Mouse (Mus musculus): ENCODE results near the gene Cox14. TPM values are rescaled to one million over a fixed set of nuclear protein-coding genes. Genes with fewer than 3 reads are reported as not detected.

Gene Cox14
- polyA plus RNA-seq, 1 experiment, result 50.5 TPM

DNA sequence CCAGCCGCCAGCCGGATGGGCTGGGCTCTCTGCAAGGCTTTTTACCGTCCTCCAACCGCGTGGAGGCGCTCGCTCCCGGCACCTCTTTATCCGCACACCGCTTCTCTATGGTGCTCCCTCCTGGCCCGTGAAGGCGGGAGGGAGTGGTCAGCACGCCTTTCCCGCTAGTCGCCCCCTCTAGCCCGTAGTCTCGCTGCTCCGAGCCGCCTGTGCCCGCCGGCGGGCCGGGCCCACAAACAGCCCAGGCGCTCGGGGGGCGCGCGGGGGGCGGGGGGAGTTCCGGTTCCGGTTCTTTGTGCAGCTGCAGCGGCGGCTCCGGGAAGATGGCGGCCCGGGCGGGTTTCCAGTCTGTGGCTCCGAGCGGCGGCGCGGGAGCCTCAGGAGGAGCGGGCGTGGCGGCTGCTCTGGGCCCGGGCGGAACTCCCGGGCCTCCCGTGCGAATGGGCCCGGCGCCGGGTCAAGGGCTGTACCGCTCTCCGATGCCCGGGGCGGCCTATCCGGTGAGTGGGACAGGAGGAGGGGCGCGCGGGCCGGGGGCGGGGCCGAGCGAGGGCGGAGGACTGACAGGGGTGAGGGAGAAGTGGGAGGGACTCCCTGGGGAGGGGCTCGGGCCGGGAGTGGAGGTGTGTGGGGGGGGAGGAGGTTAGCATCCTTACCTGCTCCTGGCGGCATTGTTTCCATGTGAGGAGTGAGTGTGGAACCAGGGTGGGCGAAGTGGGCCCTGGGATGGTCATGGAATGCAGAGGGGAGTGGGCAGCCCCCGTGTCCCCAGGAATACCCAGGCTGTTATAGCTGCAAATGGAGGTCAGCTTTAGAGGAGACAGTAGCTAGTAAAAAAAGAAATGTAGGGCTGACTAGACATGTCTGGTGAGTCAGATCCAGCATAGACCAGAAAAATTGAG is 23.2 kb upstream of the Cox14 start, which contains the start of gene Smarcd1:
Gene Smarcd1, plus strand, starts transcription at position 131 of the 902 bp plus-strand sequence.
- Histone ChIP-seq H3K36me3 (ENCODE audit: control insufficient read depth, insufficient read depth, low read length) (peaks cover 3% of the 10 kb centered on the region), H3K27me3 (ENCODE audit: control insufficient read depth, insufficient read depth, low read length) (no peaks in the 10 kb centered on the region), H3K4me3 (ENCODE audit: control insufficient read depth, low read depth, low read length) (peak within 1 kb of the TSS; percentile 88), H3K27ac (ENCODE audit: control insufficient read depth, insufficient read depth, low read depth, low read length) (peak within 1 kb of the TSS; percentile 72), H3K4me1 (ENCODE audit: control insufficient read depth, insufficient read depth, low read length) (peaks cover 14% of the 10 kb centered on the region)
- TF ChIP-seq POLR2A (IDR thresholded peaks at IDR 0.05; ENCODE audit: control insufficient read depth, low read depth, low read length), result peak; percentile 43
- TF ChIP-seq CTCF (IDR thresholded peaks at IDR 0.05; ENCODE audit: control insufficient read depth, insufficient read depth, insufficient replicate concordance, low read depth, low read length), result peak; percentile 92; the same call in 1 of the 2 replicates

DNA sequence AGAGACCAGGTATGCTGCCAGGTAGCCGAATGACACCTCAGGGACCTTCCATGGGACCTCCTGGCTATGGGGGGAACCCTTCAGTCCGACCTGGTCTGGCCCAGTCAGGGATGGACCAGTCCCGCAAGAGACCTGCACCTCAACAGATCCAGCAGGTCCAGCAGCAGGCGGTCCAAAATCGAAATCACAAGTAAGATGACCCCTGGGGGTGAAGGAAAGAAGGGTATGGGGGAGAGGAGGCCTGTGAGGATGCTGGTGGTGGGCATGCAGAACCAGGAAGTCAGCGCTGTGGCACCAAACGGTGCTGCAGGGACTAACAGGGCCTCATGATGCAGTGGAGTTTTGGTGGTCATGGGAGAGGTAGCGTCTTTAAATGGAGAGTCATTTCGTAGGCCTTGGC is 22.3 kb upstream of the Cox14 start:
- H3K27ac ChIP-seq (ENCODE audit: control insufficient read depth, insufficient read depth, low read depth, low read length), result no peak overlapping the region
- TF ChIP-seq CTCF (IDR thresholded peaks at IDR 0.05; ENCODE audit: control insufficient read depth, insufficient read depth, insufficient replicate concordance, low read depth, low read length), result no peak
- TF ChIP-seq POLR2A (IDR thresholded peaks at IDR 0.05; ENCODE audit: control insufficient read depth, low read depth, low read length), result no peak
- H3K27me3 ChIP-seq (ENCODE audit: control insufficient read depth, insufficient read depth, low read length), result no peaks in the 10 kb centered on the region
- no peak overlapping the region for H3K4me3 ChIP-seq (ENCODE audit: control insufficient read depth, low read depth, low read length)
- peaks cover 3% of the 10 kb centered on the region for H3K36me3 ChIP-seq (ENCODE audit: control insufficient read depth, insufficient read depth, low read length)
- H3K4me1 ChIP-seq (ENCODE audit: control insufficient read depth, insufficient read depth, low read length), result peaks cover 14% of the 10 kb centered on the region

DNA sequence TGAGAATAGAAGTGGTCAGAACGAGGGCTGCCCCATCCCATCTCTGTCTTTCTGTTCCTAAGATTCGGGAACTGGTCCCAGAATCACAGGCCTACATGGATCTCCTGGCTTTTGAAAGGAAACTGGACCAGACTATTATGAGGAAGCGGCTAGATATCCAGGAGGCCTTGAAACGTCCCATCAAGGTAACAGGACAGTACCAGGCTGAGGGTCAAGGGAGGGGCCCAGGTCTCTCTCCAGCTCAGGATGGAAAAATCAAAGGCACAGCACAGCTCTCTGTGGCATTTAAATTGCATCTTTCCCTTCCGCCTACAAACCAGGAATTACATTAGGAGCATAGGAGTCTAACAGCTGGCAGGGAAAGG is 21.8 kb upstream of the Cox14 start:
- no peak overlapping the region for H3K27ac ChIP-seq (ENCODE audit: control insufficient read depth, insufficient read depth, low read depth, low read length)
- H3K4me3 ChIP-seq (ENCODE audit: control insufficient read depth, low read depth, low read length), result no peak overlapping the region
- peaks cover 14% of the 10 kb centered on the region for H3K4me1 ChIP-seq (ENCODE audit: control insufficient read depth, insufficient read depth, low read length)
- H3K27me3 ChIP-seq (ENCODE audit: control insufficient read depth, insufficient read depth, low read length), result no peaks in the 10 kb centered on the region
- H3K36me3 ChIP-seq (ENCODE audit: control insufficient read depth, insufficient read depth, low read length), result peaks cover 3% of the 10 kb centered on the region
- TF ChIP-seq POLR2A (IDR thresholded peaks at IDR 0.05; ENCODE audit: control insufficient read depth, low read depth, low read length) (no peak), CTCF (IDR thresholded peaks at IDR 0.05; ENCODE audit: control insufficient read depth, insufficient read depth, insufficient replicate concordance, low read depth, low read length) (no peak)

DNA sequence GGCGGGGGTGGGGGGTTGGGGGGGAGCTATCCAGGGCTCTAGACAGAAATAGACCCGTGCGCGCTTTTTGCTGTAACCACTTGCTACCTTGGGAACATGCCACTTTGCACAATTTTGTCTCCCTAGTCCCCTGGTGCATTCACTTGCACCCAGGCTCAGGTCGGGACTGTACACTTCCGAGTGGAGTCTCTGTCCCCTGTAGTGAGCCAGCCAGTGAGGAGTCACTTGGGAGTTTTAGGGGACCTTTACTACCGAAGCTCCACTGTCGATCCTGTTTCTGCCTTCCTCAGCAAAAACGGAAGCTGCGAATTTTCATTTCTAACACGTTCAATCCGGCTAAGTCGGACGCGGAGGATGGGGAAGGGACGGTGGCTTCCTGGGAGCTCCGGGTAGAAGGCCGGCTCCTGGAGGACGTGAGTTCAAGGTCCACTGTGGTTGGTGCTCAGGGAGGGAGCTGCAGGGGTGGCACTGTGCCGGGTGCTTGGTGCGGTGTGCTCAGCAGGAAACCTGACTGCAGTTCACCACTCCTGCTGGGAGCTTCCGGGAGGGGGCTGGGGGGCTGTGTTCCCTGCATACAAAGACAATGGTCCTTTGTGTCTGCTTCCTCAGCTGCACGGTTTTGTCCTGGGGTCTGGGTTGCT is 21.3 kb upstream of the Cox14 start:
- TF ChIP-seq POLR2A (IDR thresholded peaks at IDR 0.05; ENCODE audit: control insufficient read depth, low read depth, low read length), result no peak
- TF ChIP-seq CTCF (IDR thresholded peaks at IDR 0.05; ENCODE audit: control insufficient read depth, insufficient read depth, insufficient replicate concordance, low read depth, low read length), result no peak
- H3K4me1 ChIP-seq (ENCODE audit: control insufficient read depth, insufficient read depth, low read length), result peaks cover 14% of the 10 kb centered on the region
- no peaks in the 10 kb centered on the region for H3K27me3 ChIP-seq (ENCODE audit: control insufficient read depth, insufficient read depth, low read length)
- peaks cover 3% of the 10 kb centered on the region for H3K36me3 ChIP-seq (ENCODE audit: control insufficient read depth, insufficient read depth, low read length)
- H3K27ac ChIP-seq (ENCODE audit: control insufficient read depth, insufficient read depth, low read depth, low read length), result peak overlapping the region; percentile 66
- H3K4me3 ChIP-seq (ENCODE audit: control insufficient read depth, low read depth, low read length), result no peak overlapping the region

DNA sequence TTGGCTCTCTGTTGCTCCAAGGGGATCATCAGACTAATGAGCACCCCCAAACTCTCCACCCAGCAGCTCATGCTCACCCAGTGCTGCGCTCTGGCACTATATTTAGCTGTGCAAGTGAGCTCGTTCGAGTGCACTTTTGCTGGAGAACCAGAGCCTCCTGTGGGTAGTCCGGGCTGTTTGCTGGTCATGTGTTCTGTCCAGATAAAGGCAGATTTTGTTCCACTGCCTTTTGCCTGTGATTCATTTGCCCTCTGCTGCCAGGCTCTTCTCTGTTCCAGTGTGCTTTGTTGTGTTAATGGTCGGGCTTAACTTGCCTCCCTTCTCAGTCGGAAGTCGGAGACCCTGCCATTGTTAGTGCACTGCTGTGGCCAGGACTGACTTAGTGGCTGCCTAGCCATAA is 20.5 kb upstream of the Cox14 start:
- Histone ChIP-seq H3K4me1 (ENCODE audit: control insufficient read depth, insufficient read depth, low read length) (peaks cover 14% of the 10 kb centered on the region), H3K27ac (ENCODE audit: control insufficient read depth, insufficient read depth, low read depth, low read length) (peak overlapping the region; percentile 66; the same call in 1 of the 2 replicates), H3K4me3 (ENCODE audit: control insufficient read depth, low read depth, low read length) (no peak overlapping the region), H3K27me3 (ENCODE audit: control insufficient read depth, insufficient read depth, low read length) (no peaks in the 10 kb centered on the region), H3K36me3 (ENCODE audit: control insufficient read depth, insufficient read depth, low read length) (peaks cover 4% of the 10 kb centered on the region)
- TF ChIP-seq CTCF (IDR thresholded peaks at IDR 0.05; ENCODE audit: control insufficient read depth, insufficient read depth, insufficient replicate concordance, low read depth, low read length) (no peak), POLR2A (IDR thresholded peaks at IDR 0.05; ENCODE audit: control insufficient read depth, low read depth, low read length) (no peak)

DNA sequence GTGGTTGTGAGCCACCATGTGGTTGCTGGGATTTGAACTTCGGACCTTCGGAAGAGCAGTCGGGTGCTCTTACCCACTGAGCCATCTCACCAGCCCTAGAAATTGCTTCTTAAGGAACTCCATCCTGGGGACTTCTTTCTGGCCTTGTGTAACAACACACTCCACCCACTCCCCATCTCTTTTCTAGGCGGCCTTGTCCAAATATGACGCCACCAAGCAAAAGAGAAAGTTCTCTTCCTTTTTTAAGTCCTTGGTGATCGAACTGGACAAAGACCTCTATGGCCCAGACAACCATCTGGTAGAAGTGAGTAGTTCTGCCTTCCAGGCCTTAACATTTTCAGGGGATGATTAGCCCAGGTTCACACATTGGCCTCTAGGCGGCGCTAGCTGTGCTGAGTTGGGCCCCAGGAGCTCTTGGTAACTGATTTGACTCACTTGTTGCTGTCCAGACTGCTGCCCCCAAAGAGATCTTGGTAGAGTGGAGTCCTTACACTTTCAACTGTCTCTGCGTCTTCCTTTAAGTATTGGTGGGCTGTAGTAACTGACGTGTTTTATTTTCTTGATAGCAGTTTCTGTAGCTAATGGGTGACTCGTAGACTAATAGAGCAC is 19.9 kb upstream of the Cox14 start, which contains the start of gene Gm17349:
Gene Gm17349, minus strand, starts transcription at position 51 of the 609 bp plus-strand sequence.
- Histone ChIP-seq H3K27me3 (ENCODE audit: control insufficient read depth, insufficient read depth, low read length) (no peaks in the 10 kb centered on the region), H3K27ac (ENCODE audit: control insufficient read depth, insufficient read depth, low read depth, low read length) (peak within 1 kb of the TSS; percentile 66), H3K36me3 (ENCODE audit: control insufficient read depth, insufficient read depth, low read length) (peaks cover 4% of the 10 kb centered on the region), H3K4me3 (ENCODE audit: control insufficient read depth, low read depth, low read length) (no peak within 1 kb of the TSS), H3K4me1 (ENCODE audit: control insufficient read depth, insufficient read depth, low read length) (peaks cover 14% of the 10 kb centered on the region)
- TF ChIP-seq CTCF (IDR thresholded peaks at IDR 0.05; ENCODE audit: control insufficient read depth, insufficient read depth, insufficient replicate concordance, low read depth, low read length) (peak; percentile 55; the same call in 1 of the 2 replicates), POLR2A (IDR thresholded peaks at IDR 0.05; ENCODE audit: control insufficient read depth, low read depth, low read length) (no peak)

DNA sequence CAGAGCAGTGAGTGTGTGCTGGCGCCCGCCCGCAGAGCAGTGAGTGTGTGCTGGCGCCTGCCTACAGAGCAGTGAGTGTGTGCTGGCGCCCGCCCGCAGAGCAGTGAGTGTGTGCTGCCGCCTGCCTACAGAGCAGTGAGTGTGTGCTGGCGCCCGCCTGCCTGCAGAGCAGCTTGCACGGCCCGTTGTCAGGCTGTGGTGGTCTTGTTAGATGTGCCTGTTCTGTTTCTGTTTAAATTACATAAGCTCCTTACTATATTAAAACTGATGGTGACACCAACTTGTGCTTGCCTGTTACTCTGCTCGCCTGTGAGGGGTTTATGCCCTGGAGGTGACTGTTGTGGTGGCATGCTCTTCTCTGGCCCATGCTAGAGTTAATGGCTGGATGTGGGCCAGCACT is 17.2 kb upstream of the Cox14 start:
- TF ChIP-seq CTCF (IDR thresholded peaks at IDR 0.05; ENCODE audit: control insufficient read depth, insufficient read depth, insufficient replicate concordance, low read depth, low read length) (no peak), POLR2A (IDR thresholded peaks at IDR 0.05; ENCODE audit: control insufficient read depth, low read depth, low read length) (no peak)
- H3K36me3 ChIP-seq (ENCODE audit: control insufficient read depth, insufficient read depth, low read length), result peaks cover 7% of the 10 kb centered on the region
- H3K27me3 ChIP-seq (ENCODE audit: control insufficient read depth, insufficient read depth, low read length), result no peaks in the 10 kb centered on the region
- H3K4me1 ChIP-seq (ENCODE audit: control insufficient read depth, insufficient read depth, low read length), result 0 out of 2 replicates have a peak, but pooled peaks cover 2% of the 10 kb centered on the region
- no peak overlapping the region for H3K4me3 ChIP-seq (ENCODE audit: control insufficient read depth, low read depth, low read length)
- no peak overlapping the region for H3K27ac ChIP-seq (ENCODE audit: control insufficient read depth, insufficient read depth, low read depth, low read length)

Data from testis, adult 2 months (tissue).